In the genomic region with DNA sequence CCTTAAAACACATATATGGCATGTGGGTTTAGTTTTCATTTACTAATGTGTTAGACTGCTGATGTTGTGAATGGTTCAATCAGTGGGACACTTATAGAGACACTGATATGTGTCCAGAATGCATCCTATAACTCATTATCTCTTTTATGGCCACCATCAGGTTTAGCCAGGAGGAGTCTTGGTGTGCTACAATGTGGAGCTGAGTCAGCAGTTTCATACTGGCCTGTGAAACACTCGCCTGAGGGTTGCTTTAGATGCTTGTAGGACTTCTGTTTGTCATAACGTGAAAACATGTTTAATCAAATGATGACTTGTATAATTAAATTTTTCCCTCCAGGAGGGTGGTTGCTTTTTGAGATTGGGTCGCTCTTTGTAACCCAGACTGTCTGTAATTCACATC, we compare ENCODE assay signal across 23 mouse cellular contexts.
DNase-seq lines count a peak whose midpoint lies in the region; ATAC-seq and TF ChIP-seq lines count a peak whose summit lies in the region.
"Had no signal": no experiment of that assay in that cellular context is flagged by ENCODE, and none has a peak within 500 bp of the region (broad histone marks: within the 10 kb centered on the region; RNA-seq: fewer than 3 reads in every experiment).

No protein-coding gene starts in this region.

- H3K4me1 ChIP-seq in neural tube, embryonic 14.5 days (ENCODE audit: control insufficient read depth, insufficient read depth, low read length): no peaks in the 10 kb centered on the region
- no peaks in the 10 kb centered on the region for H3K4me1 ChIP-seq in ES-E14 (ENCODE audit: control insufficient read depth in 2 of 2, insufficient read depth in 2 of 2, low read length in 2 of 2, poor library complexity in 1 of 2)
- H3K4me1 ChIP-seq in midbrain, embryonic 16.5 days (ENCODE audit: control insufficient read depth, insufficient read depth, low read length): no peaks in the 10 kb centered on the region
- H3K4me1 ChIP-seq: embryonic facial prominence, embryonic 13.5 days; embryonic facial prominence, embryonic 15.5 days; forebrain, embryonic 10.5 days; forebrain, embryonic 12.5 days had no signal

- H3K9ac ChIP-seq in neural tube, embryonic 14.5 days (replicated peaks; ENCODE audit: low read depth, low read length): no peak overlapping the region
- H3K9ac ChIP-seq in ES-E14 (ENCODE audit: insufficient read depth, low read depth, low read length, poor library complexity, severe bottlenecking): no peak overlapping the region
- H3K9ac ChIP-seq in midbrain, embryonic 16.5 days (ENCODE audit: low read depth, low read length): no peak overlapping the region
- H3K9ac ChIP-seq: embryonic facial prominence, embryonic 13.5 days; embryonic facial prominence, embryonic 15.5 days; forebrain, embryonic 12.5 days had no signal

- in situ Hi-C loops in ES-E14 (cut with MboI; ENCODE audit: low sequenced_read_pairs in 2 of 2, unreplicated experiment in 2 of 2): no loop called here

- no peak overlapping the region for H3K4me2 ChIP-seq in neural tube, embryonic 14.5 days (ENCODE audit: low read depth, low read length)
- H3K4me2 ChIP-seq in midbrain, embryonic 16.5 days (ENCODE audit: low read length): no peak overlapping the region
- H3K4me2 ChIP-seq: embryonic facial prominence, embryonic 13.5 days; embryonic facial prominence, embryonic 15.5 days; forebrain, embryonic 12.5 days had no signal

- no peaks in the 10 kb centered on the region; the same call in 1 of the 2 replicates for H3K36me3 ChIP-seq in neural tube, embryonic 14.5 days (ENCODE audit: control insufficient read depth, insufficient read depth, low read length)
- H3K36me3 ChIP-seq in ES-E14 (ENCODE audit: control insufficient read depth, insufficient read depth, low read length, poor library complexity, severe bottlenecking): no peaks in the 10 kb centered on the region
- H3K36me3 ChIP-seq in midbrain, embryonic 16.5 days (ENCODE audit: control insufficient read depth, insufficient read depth, low read length): peaks cover 3% of the 10 kb centered on the region
- H3K36me3 ChIP-seq: embryonic facial prominence, embryonic 15.5 days had no signal

- no peak overlapping the region for H3K27ac ChIP-seq in neural tube, embryonic 14.5 days (ENCODE audit: low read depth, low read length)
- H3K27ac ChIP-seq in ES-E14 (ENCODE audit: insufficient read depth, low read depth, low read length, poor library complexity, severe bottlenecking): no peak overlapping the region
- H3K27ac ChIP-seq in midbrain, embryonic 16.5 days (ENCODE audit: low read length): no peak overlapping the region
- H3K27ac ChIP-seq: embryonic facial prominence, embryonic 13.5 days; embryonic facial prominence, embryonic 15.5 days; forebrain, embryonic 10.5 days; forebrain, embryonic 12.5 days had no signal

- ATAC-seq in neural tube, embryonic 14.5 days (ENCODE audit: low read depth): peak; percentile 48; the same call in 1 of the 2 replicates
- no peak for ATAC-seq in midbrain, embryonic 16.5 days
- ATAC-seq: forebrain, embryonic 14.5 days; forebrain, embryonic 16.5 days had no signal

- no peak overlapping the region for H3K4me3 ChIP-seq in neural tube, embryonic 14.5 days (ENCODE audit: low read depth, low read length)
- no peak overlapping the region for H3K4me3 ChIP-seq in ES-E14 (ENCODE audit: insufficient read depth in 1 of 2, low read depth in 1 of 2, low read length in 2 of 2, poor library complexity in 1 of 2, severe bottlenecking in 1 of 2)
- H3K4me3 ChIP-seq in midbrain, embryonic 16.5 days (ENCODE audit: low read depth, low read length): no peak overlapping the region
- H3K4me3 ChIP-seq: embryonic facial prominence, embryonic 13.5 days; embryonic facial prominence, embryonic 15.5 days; erythroblast, embryonic 14.5 days; forebrain, embryonic 10.5 days; forebrain, embryonic 12.5 days had no signal

- no peak for DNase-seq in neural tube, embryonic 10.5 days (ENCODE audit: extremely low spot score, low spot score)
- no peak for DNase-seq in ES-E14 (ENCODE audit: low read depth, low spot score)
- DNase-seq in MN1 (ENCODE audit: low spot score): peak; percentile 28
- no peak for DNase-seq in left cerebral cortex, adult 18-20 months (ENCODE audit: low spot score in 2 of 2)
- DNase-seq: adrenal gland, adult 2 months; adrenal gland, postnatal 10 days; adrenal gland, postnatal 25 days; cerebellum, adult 11 months; cerebellum, adult 18-20 months; cerebellum, adult 8-10 months; cerebellum, adult 9-11 months; cerebellum, postnatal 14 days; cerebellum, postnatal 36 days; embryo, embryonic 11 days had no signal

- WGBS in neural tube, embryonic 14.5 days: 82% methylated on average over 3 of the region's 3 CpGs
- 80% methylated on average over 3 of the region's 3 CpGs for WGBS in midbrain, embryonic 16.5 days

- H3K27me3 ChIP-seq in neural tube, embryonic 14.5 days (ENCODE audit: control insufficient read depth, insufficient read depth, low read length): no peaks in the 10 kb centered on the region
- H3K27me3 ChIP-seq in midbrain, embryonic 16.5 days (ENCODE audit: control insufficient read depth, insufficient read depth, low read depth, low read length): no peaks in the 10 kb centered on the region
- H3K27me3 ChIP-seq: embryonic facial prominence, embryonic 13.5 days; embryonic facial prominence, embryonic 15.5 days; forebrain, embryonic 12.5 days had no signal

- H3K9me3 ChIP-seq in neural tube, embryonic 14.5 days (ENCODE audit: control insufficient read depth, low read length): no peaks in the 10 kb centered on the region
- no peaks in the 10 kb centered on the region for H3K9me3 ChIP-seq in ES-E14 (ENCODE audit: control insufficient read depth, insufficient read depth, low read depth, low read length)
- H3K9me3 ChIP-seq in midbrain, embryonic 16.5 days (replicated peaks; ENCODE audit: control insufficient read depth, low read length, poor library complexity, severe bottlenecking): no peaks in the 10 kb centered on the region
- H3K9me3 ChIP-seq: embryonic facial prominence, embryonic 13.5 days; embryonic facial prominence, embryonic 15.5 days; forebrain, embryonic 10.5 days; forebrain, embryonic 12.5 days had no signal

TF ChIP-seq in ES-E14, 5 proteins besides CTCF, POLR2A, EP300 and RAD21:
- TF ChIP-seq ZNF384 (IDR thresholded peaks at IDR 0.05; ENCODE audit: low read depth, low read length) (no peak), MAFK (IDR thresholded peaks at IDR 0.05; ENCODE audit: insufficient read depth, low read depth, low read length) (peak; percentile 97)
